Comparison of ENCODE assay signal across 19 mouse cellular contexts in the genomic region with DNA sequence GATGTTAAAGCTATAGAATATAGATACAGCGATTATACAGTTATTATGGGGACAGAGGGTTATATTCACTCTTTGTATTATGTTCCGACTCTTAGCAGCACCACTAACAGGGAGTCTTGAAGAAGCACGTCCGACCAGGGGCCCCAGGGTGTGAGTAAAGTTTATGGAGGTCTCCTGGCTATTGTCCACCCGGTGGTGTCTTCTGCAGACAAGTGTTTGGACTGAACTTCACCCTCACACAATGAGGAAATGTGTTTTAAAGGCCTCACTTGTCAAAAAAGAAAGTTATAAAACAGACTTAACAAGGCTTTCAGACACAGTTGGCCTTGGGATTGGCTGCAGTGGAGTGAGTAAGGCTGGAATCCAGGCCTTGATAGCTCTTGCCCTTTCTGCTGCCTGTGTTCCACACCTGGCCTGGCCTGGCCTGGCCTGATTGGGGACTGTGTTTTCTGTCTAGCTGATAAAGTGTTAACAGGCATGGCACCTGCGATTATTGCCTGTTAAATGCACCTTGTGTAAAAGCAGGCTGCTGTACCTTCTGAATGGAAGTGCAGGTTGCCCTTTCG.
"Had no signal": no experiment of that assay in that cellular context is flagged by ENCODE, and none has a peak within 500 bp of the region (broad histone marks: within the 10 kb centered on the region; RNA-seq: fewer than 3 reads in every experiment).

No protein-coding gene starts in this region.

- ATAC-seq: midbrain, embryonic 16.5 days had no signal

- H3K4me3 ChIP-seq: midbrain, embryonic 10.5 days; midbrain, embryonic 12.5 days; myocyte; neural tube, embryonic 13.5 days; neural tube, embryonic 15.5 days had no signal

- DNase-seq: lung, adult 18-20 months; lung, embryonic 14.5 days; lung, postnatal 10 days; lung, postnatal 4 days; midbrain, embryonic 14.5 days; retina, postnatal 1 day; right cerebral cortex, adult 18-20 months; right cerebral cortex, postnatal 25 days; right cerebral cortex, postnatal 4 days; spleen, adult 18-20 months; thymus, adult 18-20 months; thymus, postnatal 25 days; thymus, postnatal 4 days had no signal

- H3K4me2 ChIP-seq: lung, embryonic 14.5 days; midbrain, embryonic 12.5 days; neural tube, embryonic 13.5 days; neural tube, embryonic 15.5 days had no signal

- H3K4me1 ChIP-seq: midbrain, embryonic 10.5 days; midbrain, embryonic 12.5 days; neural tube, embryonic 13.5 days; neural tube, embryonic 15.5 days had no signal

- H3K27me3 ChIP-seq: midbrain, embryonic 12.5 days; neural tube, embryonic 13.5 days; neural tube, embryonic 15.5 days had no signal

- H3K9ac ChIP-seq: lung, embryonic 14.5 days; midbrain, embryonic 12.5 days; neural tube, embryonic 13.5 days; neural tube, embryonic 15.5 days had no signal

- H3K36me3 ChIP-seq: midbrain, embryonic 10.5 days; midbrain, embryonic 12.5 days; neural tube, embryonic 13.5 days; neural tube, embryonic 15.5 days had no signal

- H3K9me3 ChIP-seq: midbrain, embryonic 10.5 days; midbrain, embryonic 12.5 days; neural tube, embryonic 13.5 days; neural tube, embryonic 15.5 days had no signal

- H3K27ac ChIP-seq: midbrain, embryonic 10.5 days; midbrain, embryonic 12.5 days; neural tube, embryonic 13.5 days; neural tube, embryonic 15.5 days had no signal
